Mouse (Mus musculus): ENCODE results near the gene Nbl1.

The Nbl1 gene

GRCm38 (mm10) chr4:139064831-139065230, 28.0 kb downstream of the Nbl1 start:
- DNase-seq (ENCODE audit: inconsistent ontology term) = no peak

GRCm38 (mm10) chr4:139059569-139059968, 33.2 kb downstream of the Nbl1 start:
- DNase-seq (ENCODE audit: inconsistent ontology term) = peak; percentile 54

- DNase-seq (ENCODE audit: inconsistent ontology term) = no peak
Observed at GRCm38 (mm10) chr4:139058029-139058428, 34.8 kb downstream of the Nbl1 start.

GRCm38 (mm10) chr4:139057291-139057690, 35.5 kb downstream of the Nbl1 start:
- DNase-seq (ENCODE audit: inconsistent ontology term) = no peak

- no peak for DNase-seq (ENCODE audit: inconsistent ontology term)
Observed at GRCm38 (mm10) chr4:139055744-139056143, 37.0 kb downstream of the Nbl1 start.

GRCm38 (mm10) chr4:139055336-139055735, 37.5 kb downstream of the Nbl1 start:
- DNase-seq (ENCODE audit: inconsistent ontology term) = peak; percentile 62

- DNase-seq (ENCODE audit: inconsistent ontology term) = peak; percentile 79
Observed at GRCm38 (mm10) chr4:139054300-139054923, 38.4 kb downstream of the Nbl1 start.

GRCm38 (mm10) chr4:139053391-139053790, 39.4 kb downstream of the Nbl1 start:
- DNase-seq (ENCODE audit: inconsistent ontology term) = no peak

GRCm38 (mm10) chr4:139052796-139053195, 40.0 kb downstream of the Nbl1 start:
- DNase-seq (ENCODE audit: inconsistent ontology term) = no peak

GRCm38 (mm10) chr4:139048518-139048917, 44.3 kb downstream of the Nbl1 start:
- DNase-seq (ENCODE audit: inconsistent ontology term) = no peak

GRCm38 (mm10) chr4:139046354-139046753, 46.4 kb downstream of the Nbl1 start:
- no peak for DNase-seq (ENCODE audit: inconsistent ontology term)

- no peak for DNase-seq (ENCODE audit: inconsistent ontology term)
Observed at GRCm38 (mm10) chr4:139044566-139044965, 48.2 kb downstream of the Nbl1 start.

GRCm38 (mm10) chr4:139043600-139043999, 49.2 kb downstream of the Nbl1 start:
- no peak for DNase-seq (ENCODE audit: inconsistent ontology term)

- DNase-seq (ENCODE audit: inconsistent ontology term) = no peak
Observed at GRCm38 (mm10) chr4:139042611-139043010, 50.2 kb downstream of the Nbl1 start.

- DNase-seq (ENCODE audit: inconsistent ontology term) = peak; percentile 53
Observed at GRCm38 (mm10) chr4:139040084-139040839, 52.5 kb downstream of the Nbl1 start.

GRCm38 (mm10) chr4:139037795-139038607, 54.8 kb downstream of the Nbl1 start:
- DNase-seq (ENCODE audit: inconsistent ontology term) = peak; percentile 50

- no peak for DNase-seq (ENCODE audit: inconsistent ontology term)
Observed at GRCm38 (mm10) chr4:139035799-139036198, 57.0 kb downstream of the Nbl1 start.

- no peak for DNase-seq (ENCODE audit: inconsistent ontology term)
Observed at GRCm38 (mm10) chr4:139034942-139035341, 57.9 kb downstream of the Nbl1 start.

- no peak for DNase-seq (ENCODE audit: inconsistent ontology term)
Observed at GRCm38 (mm10) chr4:139034540-139034939, 58.3 kb downstream of the Nbl1 start.

- DNase-seq (ENCODE audit: inconsistent ontology term) = no peak
Observed at GRCm38 (mm10) chr4:139034010-139034367, 58.8 kb downstream of the Nbl1 start.

- no peak for DNase-seq (ENCODE audit: inconsistent ontology term)
Observed at GRCm38 (mm10) chr4:139033263-139034009, 59.4 kb downstream of the Nbl1 start.

- DNase-seq (ENCODE audit: inconsistent ontology term) = no peak
Observed at GRCm38 (mm10) chr4:139032521-139032920, 60.3 kb downstream of the Nbl1 start.

Data from Muller cell, postnatal 12 days (primary cell).